Mouse (Mus musculus): ENCODE results near the gene Il2rb.
A peak's percentile ranks its signal among the peaks of the same experiment; 100 is the strongest.

Il2rb gene

GRCm38 (mm10) chr15:78479470-78479869 lies 15.6 kb downstream of the Il2rb start:
- DNase-seq, result no peak

GRCm38 (mm10) chr15:78478073-78478472 lies 17.0 kb downstream of the Il2rb start:
- no peak for DNase-seq

GRCm38 (mm10) chr15:78476878-78477277 lies 18.2 kb downstream of the Il2rb start:
- no peak for DNase-seq

GRCm38 (mm10) chr15:78475604-78476031 lies 19.5 kb downstream of the Il2rb start:
- DNase-seq, result peak; percentile 71

- no peak for DNase-seq
Observed at GRCm38 (mm10) chr15:78473442-78473841, 21.6 kb downstream of the Il2rb start.

GRCm38 (mm10) chr15:78471902-78472301 lies 23.2 kb downstream of the Il2rb start:
- DNase-seq, result no peak

- no peak for DNase-seq
Observed at GRCm38 (mm10) chr15:78470495-78471276, 24.4 kb downstream of the Il2rb start.

GRCm38 (mm10) chr15:78468379-78468937 lies 26.6 kb downstream of the Il2rb start, which contains the start of gene Tmprss6:
Gene Tmprss6 (minus strand): TSS chr15:78468634.
- no peak for DNase-seq

GRCm38 (mm10) chr15:78467570-78467969 lies 27.5 kb downstream of the Il2rb start:
- DNase-seq, result no peak

GRCm38 (mm10) chr15:78466809-78467208 lies 28.3 kb downstream of the Il2rb start:
- DNase-seq, result no peak

- DNase-seq, result peak; percentile 64
Observed at GRCm38 (mm10) chr15:78462981-78463380, 32.1 kb downstream of the Il2rb start.

- no peak for DNase-seq
Observed at GRCm38 (mm10) chr15:78457193-78457592, 37.9 kb downstream of the Il2rb start.

GRCm38 (mm10) chr15:78456051-78456450 lies 39.0 kb downstream of the Il2rb start:
- DNase-seq, result no peak

- DNase-seq, result no peak
Observed at GRCm38 (mm10) chr15:78455168-78455567, 39.9 kb downstream of the Il2rb start.

GRCm38 (mm10) chr15:78452929-78453328 lies 42.1 kb downstream of the Il2rb start:
- no peak for DNase-seq

- no peak for DNase-seq
Observed at GRCm38 (mm10) chr15:78451201-78451600, 43.9 kb downstream of the Il2rb start.

- DNase-seq, result no peak
Observed at GRCm38 (mm10) chr15:78450419-78450768, 44.7 kb downstream of the Il2rb start.

GRCm38 (mm10) chr15:78449694-78450418 lies 45.2 kb downstream of the Il2rb start:
- DNase-seq, result peak; percentile 42

- no peak for DNase-seq
Observed at GRCm38 (mm10) chr15:78449131-78449530, 45.9 kb downstream of the Il2rb start.

- DNase-seq, result peak; percentile 93
Observed at GRCm38 (mm10) chr15:78447746-78448535, 47.1 kb downstream of the Il2rb start.

- DNase-seq, result no peak
Observed at GRCm38 (mm10) chr15:78447121-78447520, 48.0 kb downstream of the Il2rb start.

- DNase-seq, result no peak
Observed at GRCm38 (mm10) chr15:78443857-78444256, 51.2 kb downstream of the Il2rb start.

GRCm38 (mm10) chr15:78442231-78442630 lies 52.8 kb downstream of the Il2rb start:
- no peak for DNase-seq

All from thymus, postnatal 14 days (tissue).